Mouse (Mus musculus) forebrain, embryonic 14.5 days (tissue): Measurements from ENCODE around the gene Bphl. TPM values are rescaled to one million over a fixed set of nuclear protein-coding genes. Genes with fewer than 3 reads are reported as not detected.

Experiments
- ATAC-seq: fragments of 200-750 bp; cut with Nextera tagmentation; 2 replicates; pipeline ENCODE4 v1.8.0; 2017; ENCODE audit warnings: mild to moderate bottlenecking, moderate library complexity
- DNase-seq: peaks from one replicate; pipeline ENCODE4 v3.0.0-alpha.2; 2015; ENCODE audit warnings: low spot score
- H3K27ac ChIP-seq: fragments of 300-500 bp; sonication (generic); 2 replicates; pipeline ENCODE4 v1.5.1; 2014; ENCODE audit warnings: low read depth, mild to moderate bottlenecking, control low read depth, low read length, moderate library complexity
- H3K27me3 ChIP-seq: fragments of 300-500 bp; sonication (generic); replicated peaks from 2 replicates; pipeline ENCODE4 v1.6.1; 2014; ENCODE audit warnings: low read length, control low read depth, mixed read lengths; ENCODE audit not compliant: control insufficient read depth, insufficient read depth
- H3K36me3 ChIP-seq: fragments of 300-500 bp; sonication (generic); 2 replicates; pipeline ENCODE4 v1.6.1; 2014; ENCODE audit warnings: low read length, control low read depth; ENCODE audit not compliant: control insufficient read depth, insufficient read depth
- H3K4me1 ChIP-seq: fragments of 300-500 bp; sonication (generic); 2 replicates; pipeline ENCODE4 v1.6.1; 2014; ENCODE audit warnings: antibody characterized with exemption, low read length, control low read depth; ENCODE audit not compliant: control insufficient read depth, insufficient read depth
- H3K4me2 ChIP-seq: fragments of 300-500 bp; sonication (generic); 2 replicates; pipeline ENCODE4 v1.6.1; 2014; ENCODE audit warnings: mild to moderate bottlenecking, control low read depth, low read length
- H3K4me3 ChIP-seq: fragments of 300-500 bp; sonication (generic); 2 replicates; pipeline ENCODE4 v1.5.1; 2014; ENCODE audit warnings: low read depth, low read length, control low read depth
- H3K9ac ChIP-seq: fragments of 300-500 bp; sonication (generic); 2 replicates; pipeline ENCODE4 v1.6.1; 2014; ENCODE audit warnings: mild to moderate bottlenecking, low read length, control low read depth, moderate library complexity
- H3K9me3 ChIP-seq: fragments of 300-500 bp; sonication (generic); replicated peaks from 2 replicates; pipeline ENCODE4 v1.6.1; 2016; ENCODE audit warnings: low read length, control low read depth, mixed read lengths; ENCODE audit not compliant: control insufficient read depth
- WGBS: fragments of 180-500 bp; shearing (Covaris S2); extraction: QIAGEN DNeasy Blood & Tissue Kit; methylation state at CpG from one replicate; pipeline ENCODE4 v1.1.7; 2014; 5-methylcytosine and 5-hydroxymethylcytosine counted together
- polyA plus RNA-seq: library from polyadenylated mRNA; unstranded; fragments of >200 nt; fragmentation: Nextera tagmentation; extraction: Ambion mirVana; gene quantifications from 2 replicates; pipeline ENCODE4 v1.2.1, GENCODE M21; 2014

Bphl gene
- polyA plus RNA-seq, 1 experiment from 2014 or later = 35.1 TPM

- DNase-seq (no peak), ATAC-seq (no peak)
- Histone ChIP-seq H3K27me3 (no peaks in the 10 kb centered on the region), H3K27ac (no peak overlapping the region), H3K4me3 (no peak overlapping the region), H3K9ac (no peak overlapping the region), H3K4me1 (no peaks in the 10 kb centered on the region), H3K4me2 (no peak overlapping the region), H3K9me3 (no peaks in the 10 kb centered on the region), H3K36me3 (no peaks in the 10 kb centered on the region)
- WGBS = 100% methylated on average over 1 of the region's 1 CpGs
Observed at GRCm38 (mm10) chr13:34106999-34107398, 69.6 kb downstream of the Bphl start.

GRCm38 (mm10) chr13:34109035-34109676 is 71.8 kb downstream of the Bphl start:
- H3K9ac ChIP-seq = no peak overlapping the region
- ATAC-seq (no peak), DNase-seq (no peak)
- H3K4me1 ChIP-seq = no peaks in the 10 kb centered on the region
- no peaks in the 10 kb centered on the region for H3K27me3 ChIP-seq
- 62% methylated on average over 4 of the region's 4 CpGs for WGBS
- H3K9me3 ChIP-seq = no peaks in the 10 kb centered on the region
- no peak overlapping the region for H3K4me3 ChIP-seq
- H3K36me3 ChIP-seq = no peaks in the 10 kb centered on the region
- H3K27ac ChIP-seq = no peak overlapping the region
- H3K4me2 ChIP-seq = no peak overlapping the region

- no peak overlapping the region for H3K4me3 ChIP-seq
- DNase-seq = no peak
- ATAC-seq = no peak
- H3K27me3 ChIP-seq = no peaks in the 10 kb centered on the region
- 17% methylated on average over 4 of the region's 4 CpGs for WGBS
- H3K9ac ChIP-seq = no peak overlapping the region
- H3K4me2 ChIP-seq = no peak overlapping the region
- no peaks in the 10 kb centered on the region for H3K4me1 ChIP-seq
- no peak overlapping the region for H3K27ac ChIP-seq
- no peaks in the 10 kb centered on the region for H3K36me3 ChIP-seq
- no peaks in the 10 kb centered on the region for H3K9me3 ChIP-seq
Observed at GRCm38 (mm10) chr13:34109677-34110058, 72.3 kb downstream of the Bphl start.

GRCm38 (mm10) chr13:34111019-34111418 is 73.6 kb downstream of the Bphl start:
- 74% methylated on average over 5 of the region's 5 CpGs for WGBS
- Histone ChIP-seq H3K4me3 (no peak overlapping the region), H3K9ac (no peak overlapping the region), H3K9me3 (no peaks in the 10 kb centered on the region), H3K36me3 (no peaks in the 10 kb centered on the region), H3K4me1 (no peaks in the 10 kb centered on the region), H3K4me2 (no peak overlapping the region), H3K27me3 (no peaks in the 10 kb centered on the region), H3K27ac (no peak overlapping the region)
- ATAC-seq (no peak), DNase-seq (no peak)

GRCm38 (mm10) chr13:34111878-34112277 is 74.5 kb downstream of the Bphl start:
- H3K36me3 ChIP-seq = no peaks in the 10 kb centered on the region
- 89% methylated on average over 3 of the region's 3 CpGs for WGBS
- H3K27me3 ChIP-seq = no peaks in the 10 kb centered on the region
- H3K9ac ChIP-seq = no peak overlapping the region
- no peak overlapping the region for H3K4me2 ChIP-seq
- H3K4me3 ChIP-seq = no peak overlapping the region
- no peak overlapping the region for H3K27ac ChIP-seq
- no peaks in the 10 kb centered on the region for H3K4me1 ChIP-seq
- ATAC-seq = no peak
- no peak for DNase-seq
- no peaks in the 10 kb centered on the region for H3K9me3 ChIP-seq

GRCm38 (mm10) chr13:34112369-34113081 is 75.1 kb downstream of the Bphl start:
- Histone ChIP-seq H3K4me1 (no peaks in the 10 kb centered on the region), H3K4me2 (no peak overlapping the region), H3K4me3 (no peak overlapping the region), H3K36me3 (no peaks in the 10 kb centered on the region), H3K27me3 (no peaks in the 10 kb centered on the region), H3K9ac (no peak overlapping the region), H3K9me3 (no peaks in the 10 kb centered on the region), H3K27ac (no peak overlapping the region)
- DNase-seq = no peak
- WGBS = 84% methylated on average over 5 of the region's 5 CpGs
- no peak for ATAC-seq

GRCm38 (mm10) chr13:34113086-34113485 is 75.7 kb downstream of the Bphl start:
- no peak overlapping the region for H3K9ac ChIP-seq
- ATAC-seq (no peak), DNase-seq (no peak)
- no peak overlapping the region for H3K4me3 ChIP-seq
- WGBS = 89% methylated on average over 3 of the region's 3 CpGs
- no peak overlapping the region for H3K27ac ChIP-seq
- no peaks in the 10 kb centered on the region for H3K4me1 ChIP-seq
- no peaks in the 10 kb centered on the region for H3K36me3 ChIP-seq
- H3K4me2 ChIP-seq = no peak overlapping the region
- H3K27me3 ChIP-seq = no peaks in the 10 kb centered on the region
- no peaks in the 10 kb centered on the region for H3K9me3 ChIP-seq

GRCm38 (mm10) chr13:34114654-34115053 is 77.3 kb downstream of the Bphl start:
- no peak overlapping the region for H3K9ac ChIP-seq
- H3K4me2 ChIP-seq = no peak overlapping the region
- 90% methylated on average over 4 of the region's 4 CpGs for WGBS
- no peak overlapping the region for H3K4me3 ChIP-seq
- H3K27ac ChIP-seq = no peak overlapping the region
- ATAC-seq (no peak), DNase-seq (no peak)
- no peaks in the 10 kb centered on the region for H3K36me3 ChIP-seq
- no peaks in the 10 kb centered on the region for H3K27me3 ChIP-seq
- H3K4me1 ChIP-seq = no peaks in the 10 kb centered on the region
- H3K9me3 ChIP-seq = no peaks in the 10 kb centered on the region

GRCm38 (mm10) chr13:34116508-34116907 is 79.1 kb downstream of the Bphl start:
- H3K9ac ChIP-seq = no peak overlapping the region
- WGBS = 89% methylated on average over 6 of the region's 6 CpGs
- no peak overlapping the region for H3K27ac ChIP-seq
- DNase-seq (no peak), ATAC-seq (no peak)
- no peaks in the 10 kb centered on the region for H3K4me1 ChIP-seq
- H3K27me3 ChIP-seq = no peaks in the 10 kb centered on the region
- H3K9me3 ChIP-seq = no peaks in the 10 kb centered on the region
- no peak overlapping the region for H3K4me3 ChIP-seq
- H3K36me3 ChIP-seq = peaks cover 2% of the 10 kb centered on the region; the same call in 1 of the 2 replicates
- H3K4me2 ChIP-seq = no peak overlapping the region
